Mouse (Mus musculus) forebrain, embryonic 14.5 days (tissue): Measurements from ENCODE around the gene Olfr611. TPM values are rescaled to one million over a fixed set of nuclear protein-coding genes. Genes with fewer than 3 reads are reported as not detected.

Experiments
- polyA plus RNA-seq: library from polyadenylated mRNA; unstranded; fragments of >200 nt; fragmentation: Nextera tagmentation; extraction: Ambion mirVana; gene quantifications from 2 replicates; pipeline ENCODE4 v1.2.1, GENCODE M21; 2014

Gene Olfr611
- polyA plus RNA-seq, 1 experiment from 2014 or later: not detected

Other genes starting within 250 kb of the Olfr611 start
- gene Olfr596, start 215.2 kb downstream of the Olfr611 start, polyA plus RNA-seq: not detected in 2 replicates
- not detected in 2 replicates for gene Olfr597, start 204.5 kb downstream of the Olfr611 start, polyA plus RNA-seq
- not detected in 2 replicates for gene Olfr598, start 197.3 kb downstream of the Olfr611 start, polyA plus RNA-seq
- gene Olfr599, start 184.9 kb downstream of the Olfr611 start, polyA plus RNA-seq: not detected in 2 replicates
- gene Olfr600, start 171.2 kb downstream of the Olfr611 start, polyA plus RNA-seq: not detected in 2 replicates
- not detected in 2 replicates for gene Olfr601, start 158.2 kb downstream of the Olfr611 start, polyA plus RNA-seq
- gene Olfr603, start 134.7 kb downstream of the Olfr611 start, polyA plus RNA-seq: not detected in 2 replicates
- gene Usp17lc, start 105.8 kb downstream of the Olfr611 start, polyA plus RNA-seq: not detected in 2 replicates
- gene Olfr605, start 75.4 kb downstream of the Olfr611 start, polyA plus RNA-seq: not detected in 2 replicates
- gene Olfr606, start 71.8 kb downstream of the Olfr611 start, polyA plus RNA-seq: not detected in 2 replicates
- not detected in 2 replicates for gene Olfr607, start 56.7 kb downstream of the Olfr611 start, polyA plus RNA-seq
- gene Olfr608, start 51.0 kb downstream of the Olfr611 start, polyA plus RNA-seq: not detected in 2 replicates
- not detected in 2 replicates for gene Olfr609, start 22.8 kb downstream of the Olfr611 start, polyA plus RNA-seq
- not detected in 2 replicates for gene Olfr610, start 8.7 kb downstream of the Olfr611 start, polyA plus RNA-seq
- not detected in 2 replicates for gene Olfr612, start 21.9 kb upstream of the Olfr611 start, polyA plus RNA-seq
- not detected in 2 replicates for gene Olfr613, start 27.2 kb upstream of the Olfr611 start, polyA plus RNA-seq
- not detected in 2 replicates for gene Olfr615, start 35.2 kb upstream of the Olfr611 start, polyA plus RNA-seq
- not detected in 2 replicates for gene Olfr616, start 48.3 kb upstream of the Olfr611 start, polyA plus RNA-seq
- gene Olfr617, start 52.2 kb upstream of the Olfr611 start, polyA plus RNA-seq: not detected in 2 replicates
- not detected in 2 replicates for gene Olfr618, start 69.3 kb upstream of the Olfr611 start, polyA plus RNA-seq
- not detected in 2 replicates for gene Olfr619, start 79.7 kb upstream of the Olfr611 start, polyA plus RNA-seq
- gene Olfr620, start 91.7 kb upstream of the Olfr611 start, polyA plus RNA-seq: not detected in 2 replicates
- gene Olfr622, start 121.9 kb upstream of the Olfr611 start, polyA plus RNA-seq: not detected in 2 replicates
- not detected in 2 replicates for gene Olfr623, start 142.9 kb upstream of the Olfr611 start, polyA plus RNA-seq
- gene Olfr624, start 150.3 kb upstream of the Olfr611 start, polyA plus RNA-seq: not detected in 2 replicates
- gene Olfr625-ps1, start 161.9 kb upstream of the Olfr611 start, polyA plus RNA-seq: not detected in 2 replicates
- not detected in 2 replicates for gene Olfr243, start 193.8 kb upstream of the Olfr611 start, polyA plus RNA-seq
- not detected in 2 replicates for gene Olfr628, start 209.5 kb upstream of the Olfr611 start, polyA plus RNA-seq
- gene Olfr629, start 224.1 kb upstream of the Olfr611 start, polyA plus RNA-seq: not detected in 2 replicates
- gene Olfr630, start 236.5 kb upstream of the Olfr611 start, polyA plus RNA-seq: not detected in 2 replicates